Mouse (Mus musculus): ENCODE measurements at regions not wholly inside any gene's neighbourhood (a gene's known extent, or its start where the extent isn't known, plus 50 kb on each side); places are given as distances from the start of the nearest gene placed in this dataset.

- Histone ChIP-seq H3K27me3 (replicated peaks) (no peaks in the 10 kb centered on the region), H3K4me3 (replicated peaks in 1 of 3; ENCODE audit: low read depth in 2 of 3, low read length in 2 of 3, poor library complexity in 1 of 3) (no peak overlapping the region), H3K9me3 (replicated peaks; ENCODE audit: low read length) (no peaks in the 10 kb centered on the region), H3K9ac (ENCODE audit: insufficient read depth, low read depth) (no peak overlapping the region), H3K79me2 (replicated peaks; ENCODE audit: control insufficient read depth, extremely low read depth, insufficient read depth, poor library complexity, severe bottlenecking) (no peaks in the 10 kb centered on the region), H3K36me3 (replicated peaks in 1 of 2; ENCODE audit: control insufficient read depth in 1 of 2, insufficient read depth in 1 of 2, low read length in 1 of 2) (no peaks in the 10 kb centered on the region), H3K27ac (ENCODE audit: insufficient read depth, low read depth) (no peak overlapping the region), H3K4me2 (ENCODE audit: insufficient read depth, low read depth, poor library complexity, severe bottlenecking) (no peak overlapping the region), H3K4me1 (ENCODE audit: control insufficient read depth in 1 of 2, insufficient read depth in 2 of 2) (no peaks in the 10 kb centered on the region)
- TF ChIP-seq RAD21 (IDR thresholded peaks at IDR 0.05; ENCODE audit: low read depth, low read length): no peak
- TF ChIP-seq ETS1 (conservative IDR thresholded peaks at IDR 0.05; ENCODE audit: low read depth, low read length): no peak
- no peak for TF ChIP-seq USF2 (conservative IDR thresholded peaks at IDR 0.05; ENCODE audit: low read depth, low read length)
- TF ChIP-seq MAFK (IDR thresholded peaks at IDR 0.05; ENCODE audit: insufficient replicate concordance, low read length): no peak
- TF ChIP-seq MEF2A (IDR thresholded peaks at IDR 0.05; ENCODE audit: borderline replicate concordance, low read depth, low read length): no peak
- TF ChIP-seq MAX (IDR thresholded peaks at IDR 0.05; ENCODE audit: low read length): no peak
- no peak for TF ChIP-seq ZC3H11A (IDR thresholded peaks at IDR 0.05; ENCODE audit: low read depth, low read length)
- TF ChIP-seq E2F4 (IDR thresholded peaks at IDR 0.05; ENCODE audit: insufficient replicate concordance, low read depth, low read length): no peak
- TF ChIP-seq CTCF (conservative IDR thresholded peaks at IDR 0.05 in 1 of 2, IDR thresholded peaks at IDR 0.05 in 1 of 2; ENCODE audit: low read depth in 2 of 2, low read length in 2 of 2): no peak
- no peak for TF ChIP-seq KAT2A (IDR thresholded peaks at IDR 0.05; ENCODE audit: insufficient replicate concordance, low read length)
- TF ChIP-seq ZKSCAN1 (IDR thresholded peaks at IDR 0.05; ENCODE audit: borderline replicate concordance, low read depth, low read length): no peak
- TF ChIP-seq TBP (conservative IDR thresholded peaks at IDR 0.05; ENCODE audit: low read depth, low read length): no peak
- TF ChIP-seq POLR2AphosphoS2 (IDR thresholded peaks at IDR 0.05; ENCODE audit: low read depth, low read length): no peak
- no peak for TF ChIP-seq HCFC1 (IDR thresholded peaks at IDR 0.05; ENCODE audit: low read depth, low read length)
- no peak for TF ChIP-seq ZMIZ1 (IDR thresholded peaks at IDR 0.05; ENCODE audit: low read depth, low read length)
- no peak for TF ChIP-seq MXI1 (IDR thresholded peaks at IDR 0.05; ENCODE audit: low read depth, low read length)
- no peak for DNase-seq (ENCODE audit: extremely low read depth)
- in situ Hi-C loops (cut with MboI; ENCODE audit: low pct_ligation_motif_present, low pct_unique_long_range_greater_than_20kb, low sequenced_read_pairs) (no loop called here), dilution Hi-C loops (cut with MboI; ENCODE audit: extremely low pct_ligation_motif_present, extremely low pct_unique_long_range_greater_than_20kb, low sequenced_read_pairs) (no loop called here)
Measured at GRCm38 (mm10) chr3:39165006-39165667, 278.4 kb downstream of the Fat4 start.

GRCm38 (mm10) chr3:39182646-39183045 lies 295.9 kb downstream of the Fat4 start:
- H3K4me2 ChIP-seq (ENCODE audit: insufficient read depth, low read depth, poor library complexity, severe bottlenecking): no peak overlapping the region
- H3K4me1 ChIP-seq (ENCODE audit: control insufficient read depth in 1 of 2, insufficient read depth in 2 of 2): no peaks in the 10 kb centered on the region
- no peak for TF ChIP-seq E2F4 (IDR thresholded peaks at IDR 0.05; ENCODE audit: insufficient replicate concordance, low read depth, low read length)
- TF ChIP-seq USF2 (conservative IDR thresholded peaks at IDR 0.05; ENCODE audit: low read depth, low read length): no peak
- TF ChIP-seq ZKSCAN1 (IDR thresholded peaks at IDR 0.05; ENCODE audit: borderline replicate concordance, low read depth, low read length): no peak
- no peak for TF ChIP-seq RAD21 (IDR thresholded peaks at IDR 0.05; ENCODE audit: low read depth, low read length)
- no peak for TF ChIP-seq TBP (conservative IDR thresholded peaks at IDR 0.05; ENCODE audit: low read depth, low read length)
- no peak for TF ChIP-seq BHLHE40 (IDR thresholded peaks at IDR 0.05; ENCODE audit: low read depth, low read length)
- TF ChIP-seq MAFK (IDR thresholded peaks at IDR 0.05; ENCODE audit: insufficient replicate concordance, low read length): no peak
- no peak for TF ChIP-seq TCF12 (IDR thresholded peaks at IDR 0.05; ENCODE audit: low read depth, low read length)
- no peak for TF ChIP-seq JUND (conservative IDR thresholded peaks at IDR 0.05; ENCODE audit: low read depth, low read length)
- no peak for TF ChIP-seq ETS1 (conservative IDR thresholded peaks at IDR 0.05; ENCODE audit: low read depth, low read length)
- no peak for TF ChIP-seq IRF4 (IDR thresholded peaks at IDR 0.05; ENCODE audit: low read depth, low read length)
- TF ChIP-seq GABPA (IDR thresholded peaks at IDR 0.05; ENCODE audit: insufficient replicate concordance, low read depth, low read length): no peak
- H3K4me3 ChIP-seq (replicated peaks in 1 of 3; ENCODE audit: low read depth in 2 of 3, low read length in 2 of 3, poor library complexity in 1 of 3): no peak overlapping the region
- H3K79me2 ChIP-seq (replicated peaks; ENCODE audit: control insufficient read depth, extremely low read depth, insufficient read depth, poor library complexity, severe bottlenecking): no peaks in the 10 kb centered on the region
- no peaks in the 10 kb centered on the region for H3K9me3 ChIP-seq (replicated peaks; ENCODE audit: low read length)
- H3K9ac ChIP-seq (ENCODE audit: insufficient read depth, low read depth): no peak overlapping the region
- in situ Hi-C loops (cut with MboI; ENCODE audit: low pct_ligation_motif_present, low pct_unique_long_range_greater_than_20kb, low sequenced_read_pairs) (no loop called here), dilution Hi-C loops (cut with MboI; ENCODE audit: extremely low pct_ligation_motif_present, extremely low pct_unique_long_range_greater_than_20kb, low sequenced_read_pairs) (no loop called here)
- H3K27ac ChIP-seq (ENCODE audit: insufficient read depth, low read depth): no peak overlapping the region
- DNase-seq (ENCODE audit: extremely low read depth): no peak
- no peaks in the 10 kb centered on the region for H3K27me3 ChIP-seq (replicated peaks)
- H3K36me3 ChIP-seq (replicated peaks in 1 of 2; ENCODE audit: control insufficient read depth in 1 of 2, insufficient read depth in 1 of 2, low read length in 1 of 2): no peaks in the 10 kb centered on the region
